Mouse (Mus musculus) bone marrow, adult 2 months (tissue): Measurements from ENCODE around the gene Ubtf. TPM values are rescaled to one million over a fixed set of nuclear protein-coding genes. Genes with fewer than 3 reads are reported as not detected.
"Not testable (repeated sequence)": the region's sequence is repeated elsewhere in the genome, so short reads cannot be mapped to it uniquely, and the experiment has no call there.

ENCODE experiments used
- H3K27ac ChIP-seq: fragments of 200-500 bp; 2 replicates; pipeline ENCODE4 v1.5.1; 2012; ENCODE audit warnings: low read depth, mild to moderate bottlenecking, control low read depth, inconsistent platforms, low read length; ENCODE audit not compliant: control insufficient read depth, poor library complexity, insufficient read depth
- H3K4me1 ChIP-seq: fragments of 200-500 bp; 2 replicates; pipeline ENCODE4 v1.6.1; 2011; ENCODE audit warnings: low read length; ENCODE audit not compliant: control insufficient read depth, insufficient read depth
- H3K4me3 ChIP-seq: fragments of 200-500 bp; replicated peaks from 2 replicates; pipeline ENCODE3; 2011; ENCODE audit warnings: mild to moderate bottlenecking, low read depth, low read length, control low read depth; ENCODE audit not compliant: control insufficient read depth
- CTCF ChIP-seq: fragments of 200-500 bp; IDR thresholded peaks from 2 replicates; pipeline ENCODE4 v1.5.1; 2011; ENCODE audit warnings: low read length, control low read depth; ENCODE audit not compliant: control insufficient read depth, insufficient read depth
- POLR2A ChIP-seq: fragments of 200-500 bp; IDR thresholded peaks from 2 replicates; pipeline ENCODE4 v1.6.1; 2011; ENCODE audit warnings: low read depth, mild to moderate bottlenecking, control low read depth, low read length, borderline replicate concordance; ENCODE audit not compliant: control insufficient read depth
- WGBS: fragments of 180-500 bp; shearing (Covaris S2); methylation state at CpG from one replicate; pipeline ENCODE4 v1.1.7; 2018; 5-methylcytosine and 5-hydroxymethylcytosine counted together
- polyA plus RNA-seq: library from polyadenylated mRNA; stranded (reverse); fragments of >200 nt; gene quantifications from 2 replicates; pipeline ENCODE4 v1.2.4, GENCODE M21; 2011; ENCODE audit warnings: low replicate concordance; ENCODE audit not compliant: missing spikeins, insufficient read depth, insufficient read length

The Ubtf gene
- polyA plus RNA-seq: 95.0 and 126 TPM in 2 replicates

DNA sequence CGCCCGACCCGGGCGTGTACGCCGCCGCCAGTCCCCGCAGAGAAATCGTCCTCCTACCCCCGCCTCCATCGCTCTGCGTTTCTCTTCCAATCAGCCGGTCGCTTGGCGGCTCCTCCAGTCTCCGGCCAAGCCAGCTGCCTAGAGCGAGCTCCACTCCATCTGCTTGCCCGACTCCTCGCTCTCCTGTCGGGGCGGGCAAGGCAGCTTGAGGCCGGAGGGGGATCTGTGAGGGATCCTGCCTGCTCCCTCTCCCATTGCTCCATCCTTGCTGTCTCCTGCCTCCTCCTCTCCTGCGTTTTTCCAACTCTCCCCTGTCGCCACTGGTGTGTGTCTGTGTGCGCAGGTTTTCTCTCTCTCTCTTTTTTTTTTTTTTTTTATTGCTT is at the start of gene Ubtf:
Ubtf (minus strand) TSS at position 333 of the 383 bp plus-strand sequence.
- under 1% methylated on average over 25 of the region's 25 CpGs for WGBS
- Histone ChIP-seq H3K4me3 (peak within 1 kb of the TSS; percentile 89), H3K4me1 (peaks cover 5% of the 10 kb centered on the region), H3K27ac (peak within 1 kb of the TSS; percentile 97)
- TF ChIP-seq CTCF: no peak
- TF ChIP-seq POLR2A: peak; percentile 70; the same call in 1 of the 2 replicates

DNA sequence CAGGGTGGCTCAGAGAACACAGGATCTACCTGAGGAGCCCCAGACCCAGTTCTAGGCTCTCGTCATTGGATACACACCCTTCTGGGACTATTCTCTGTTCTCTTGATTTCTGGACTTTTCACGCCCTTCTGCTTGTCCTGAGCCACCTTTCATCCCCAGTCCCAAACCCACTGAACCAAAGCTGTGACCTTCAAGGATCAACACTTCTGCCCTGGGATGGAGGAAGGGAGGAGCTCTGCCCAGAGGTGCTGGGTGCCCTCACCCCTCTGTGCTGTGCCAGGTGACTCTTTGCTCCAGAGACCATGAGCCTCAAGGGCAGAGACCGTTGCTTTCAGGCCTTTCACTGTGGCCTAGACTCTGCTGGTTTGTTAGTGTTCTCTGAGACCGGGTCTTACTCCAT is 49.7 kb upstream of the Ubtf start:
- Histone ChIP-seq H3K27ac (no peak overlapping the region), H3K4me3 (no peak overlapping the region), H3K4me1 (no peaks in the 10 kb centered on the region; the same call in 1 of the 2 replicates)
- WGBS: 78% methylated on average over 4 of the region's 4 CpGs
- TF ChIP-seq CTCF (no peak), POLR2A (no peak)

DNA sequence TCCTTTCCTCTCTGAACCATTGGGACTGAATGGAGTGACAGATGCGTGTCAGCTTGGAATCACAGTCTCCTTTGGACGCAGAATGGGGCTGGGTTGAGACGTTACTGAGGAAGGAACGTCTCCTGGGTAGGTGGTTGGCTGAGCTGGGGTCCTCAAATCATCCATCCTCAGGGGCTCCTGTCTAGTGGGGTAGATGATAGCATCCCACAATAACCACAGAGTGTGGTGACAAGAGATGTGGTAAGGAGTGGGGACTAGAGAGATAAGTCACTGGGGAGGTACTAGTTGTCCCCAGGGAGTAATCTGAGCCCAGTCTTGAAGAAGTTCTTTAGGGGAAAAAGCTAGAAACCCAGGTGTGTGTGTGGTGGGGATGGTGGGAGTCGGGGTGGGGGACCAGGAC is 48.8 kb upstream of the Ubtf start:
- Histone ChIP-seq H3K27ac (no peak overlapping the region), H3K4me3 (no peak overlapping the region), H3K4me1 (no peaks in the 10 kb centered on the region; the same call in 1 of the 2 replicates)
- TF ChIP-seq POLR2A (no peak), CTCF (no peak)
- WGBS: 32% methylated on average over 5 of the region's 5 CpGs

DNA sequence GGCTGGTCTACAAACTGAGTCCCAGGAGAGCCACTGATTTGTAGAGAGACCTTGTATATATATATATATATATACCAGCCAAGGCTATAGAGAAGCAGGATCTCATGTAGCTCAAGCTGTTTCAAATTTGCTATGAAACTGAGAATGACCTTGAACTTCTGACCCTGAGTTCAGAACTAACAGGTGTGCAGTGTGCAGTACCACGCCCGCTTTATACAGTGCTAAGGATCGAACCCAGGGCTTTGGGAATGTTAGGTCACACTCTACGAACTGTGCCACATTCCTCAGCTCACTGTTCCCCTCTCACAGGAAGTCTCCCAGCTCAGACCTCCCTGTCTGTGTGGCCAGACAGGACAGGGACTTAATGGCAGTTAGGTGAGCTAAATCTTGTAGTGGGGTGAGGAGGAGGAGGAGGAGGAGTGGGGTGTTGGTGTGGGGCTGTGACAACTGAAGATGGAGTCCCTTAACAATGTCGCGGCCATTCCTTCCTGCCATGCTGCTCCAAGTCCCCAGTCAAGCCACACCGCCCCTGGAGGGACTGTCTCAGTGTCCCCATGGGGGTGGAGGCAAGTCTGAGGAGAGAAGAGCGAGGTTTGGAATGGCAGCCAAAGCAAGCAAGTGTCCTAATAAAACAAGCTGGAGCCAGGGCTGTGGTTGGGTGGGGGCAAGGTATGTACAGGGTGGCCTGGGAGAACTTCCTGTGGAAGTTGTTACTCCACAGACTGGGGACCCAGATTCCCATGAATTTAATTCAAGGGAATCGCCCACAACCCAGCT is 48.1 kb upstream of the Ubtf start:
- Histone ChIP-seq H3K4me3 (no peak overlapping the region), H3K27ac (no peak overlapping the region), H3K4me1 (no peaks in the 10 kb centered on the region; the same call in 1 of the 2 replicates)
- 77% methylated on average over 9 of the region's 9 CpGs for WGBS
- TF ChIP-seq POLR2A (no peak), CTCF (no peak)

DNA sequence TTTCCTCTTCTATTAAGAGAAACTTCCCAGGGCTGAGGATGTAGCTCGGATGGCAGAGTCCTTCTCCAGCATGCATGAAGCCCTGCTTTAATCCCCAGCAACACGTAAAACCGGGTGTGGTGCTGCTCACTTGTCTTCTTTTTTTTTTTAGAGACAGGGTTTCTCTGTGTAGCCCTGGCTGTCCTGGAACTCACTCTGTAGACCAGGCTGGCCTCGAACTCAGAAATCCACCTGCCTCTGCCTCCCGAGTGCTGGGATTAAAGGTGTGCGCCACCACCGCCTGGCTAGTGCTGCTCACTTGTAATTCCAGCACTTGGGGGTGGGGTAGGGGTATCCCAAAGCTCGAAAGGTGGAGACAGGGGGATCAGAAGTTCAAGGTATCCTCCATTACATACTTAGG is 46.6 kb upstream of the Ubtf start, which contains the start of gene Slc4a1:
Slc4a1 (minus strand) TSS at position 101 of the 400 bp plus-strand sequence.
- WGBS: 79% methylated on average over 8 of the region's 8 CpGs
- peak within 1 kb of the TSS; percentile 50 for H3K4me3 ChIP-seq
- H3K27ac ChIP-seq: peak within 1 kb of the TSS; percentile 91
- not testable (repeated sequence) for H3K4me1 ChIP-seq

DNA sequence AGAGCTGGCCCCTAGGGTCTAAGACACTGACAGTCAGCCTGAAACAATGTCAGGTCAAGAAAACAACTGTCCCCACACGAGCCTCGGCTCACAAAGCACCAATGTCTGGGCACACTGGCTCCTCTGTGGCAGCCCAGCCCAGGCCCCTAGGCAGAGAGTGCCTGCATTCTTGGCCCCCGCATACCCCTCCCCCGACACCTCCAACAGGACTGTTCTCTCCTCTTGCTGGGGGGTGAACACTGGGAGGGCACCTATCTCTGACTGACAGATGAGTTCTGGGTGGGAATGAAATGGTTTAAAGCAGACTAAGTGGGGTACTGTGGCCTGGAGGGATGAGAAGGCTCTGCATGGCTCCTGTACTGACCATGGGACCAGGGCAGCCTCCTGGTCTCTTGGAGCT is 46.2 kb upstream of the Ubtf start:
- Histone ChIP-seq H3K4me3 (no peak overlapping the region), H3K27ac (peak overlapping the region; percentile 91), H3K4me1 (no peaks in the 10 kb centered on the region; the same call in 1 of the 2 replicates)
- TF ChIP-seq POLR2A (no peak), CTCF (no peak)
- WGBS: 73% methylated on average over 4 of the region's 4 CpGs

DNA sequence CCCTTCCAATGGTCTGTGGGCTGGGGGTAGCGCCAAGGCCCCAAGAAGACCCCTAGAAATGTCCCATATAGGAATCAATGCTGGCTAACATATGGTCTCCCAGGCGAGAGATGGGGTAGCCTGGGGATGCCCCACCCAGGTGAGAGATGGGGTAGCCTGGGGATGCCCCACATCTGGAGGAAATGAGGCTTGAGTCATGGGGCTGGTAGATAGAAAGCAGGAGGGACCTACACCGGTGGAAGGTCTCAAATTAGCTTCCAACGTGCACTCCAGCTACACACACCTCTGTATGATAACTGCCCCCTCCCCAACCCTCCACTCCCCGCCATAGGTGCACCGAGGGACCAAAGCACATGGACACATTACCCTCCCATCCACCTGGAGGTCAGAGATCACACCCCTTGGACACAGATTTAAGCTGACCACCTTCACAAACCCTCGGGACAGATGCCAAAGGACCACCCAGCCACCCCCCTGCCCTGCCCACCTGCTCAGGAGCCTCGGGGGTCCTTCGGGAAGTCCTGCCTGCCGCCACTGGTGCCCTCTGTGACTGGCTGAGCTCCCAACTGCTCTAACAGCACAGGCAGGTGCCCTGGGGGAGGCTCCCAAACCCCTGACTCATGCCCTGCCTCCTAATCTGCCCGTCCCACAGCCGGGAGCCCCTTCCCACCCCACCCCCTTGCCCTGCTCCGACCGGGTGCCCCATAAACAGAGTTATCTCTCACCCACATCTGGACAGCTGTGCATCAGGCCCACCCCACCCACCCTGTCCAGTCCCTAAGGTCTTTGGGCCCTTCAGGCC is 45.2 kb upstream of the Ubtf start:
- H3K4me3 ChIP-seq: peak overlapping the region; percentile 91
- H3K27ac ChIP-seq: peak overlapping the region; percentile 91
- WGBS: 45% methylated on average over 14 of the region's 14 CpGs
- no peaks in the 10 kb centered on the region; the same call in 1 of the 2 replicates for H3K4me1 ChIP-seq
- no peak for TF ChIP-seq CTCF
- TF ChIP-seq POLR2A: peak; percentile 98

DNA sequence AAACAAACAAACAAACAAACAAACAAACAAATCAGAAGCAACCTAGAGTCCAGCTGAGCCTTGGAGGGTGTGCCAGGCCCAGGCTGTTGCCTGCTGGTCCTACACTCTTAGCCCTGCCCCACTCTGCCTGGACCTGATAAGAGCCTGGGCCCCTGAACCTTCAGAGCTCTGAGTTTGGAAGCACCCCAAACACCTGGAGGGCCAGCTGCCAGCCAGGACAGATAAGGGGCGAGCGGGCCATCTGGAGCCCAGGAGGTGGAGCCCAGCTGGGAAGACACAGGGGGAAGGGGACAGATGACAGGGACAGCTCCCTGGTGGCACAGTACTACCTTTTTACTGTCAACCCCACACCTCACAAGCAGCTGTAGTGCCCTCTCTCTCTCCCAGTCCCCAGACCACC is 44.1 kb upstream of the Ubtf start:
- no peak; the same call in 1 of the 2 replicates for TF ChIP-seq CTCF
- peak; percentile 93 for TF ChIP-seq POLR2A
- 40% methylated on average over 2 of the region's 2 CpGs for WGBS
- Histone ChIP-seq H3K27ac (peak overlapping the region; percentile 90), H3K4me1 (no peaks in the 10 kb centered on the region; the same call in 1 of the 2 replicates), H3K4me3 (peak overlapping the region; percentile 91)
